ENCODE assay signal across 8 mouse cellular contexts in genomic region chr11:52098398-52098946, GRCm38 (mm10). TPM values are rescaled to one million over a fixed set of nuclear protein-coding genes. Genes with fewer than 3 reads are reported as not detected.
DNase-seq lines count a peak whose midpoint lies in the region; ATAC-seq lines count a peak whose summit lies in the region.

Ppp2ca (plus strand) TSS chr11:52098681.

- DNase-seq in adrenal gland, adult (ENCODE audit: inconsistent age in 2 of 2, low spot score in 1 of 2), result peak; percentile 99 to 100
- peak; percentile 98 for DNase-seq in embryo, embryonic 10.5 days (ENCODE audit: low spot score)
- peak; percentile 99 for DNase-seq in gastrocnemius, postnatal 14 days
- DNase-seq in left cerebral cortex, postnatal 10 days (ENCODE audit: extremely low spot score in 1 of 2, low spot score in 2 of 2), result peak; percentile 98 to 99
- DNase-seq in right cerebral cortex, postnatal 25 days, result peak; percentile 100
- DNase-seq in urinary bladder, postnatal 4 days (ENCODE audit: low spot score in 2 of 2), result peak; percentile 98 to 99

- intact Hi-C loops in gastrocnemius, postnatal 14 days (cut with DNase I; ENCODE audit: low total_unique reads), result no loop called here
- intact Hi-C loops in left cerebral cortex, postnatal 10 days (cut with DNase I), result loop anchor here (5.0 kb wide), 1 partner anchor 96 kb away; the partner anchor contains the start of genes Cdkl3 and Ube2b

- ATAC-seq in inflammation-experienced regulatory T-cells, adult 6 months, result peak; percentile 92
- peak; percentile 95 for ATAC-seq in megakaryocyte-erythroid progenitor cell, adult 5-6 weeks (replicated peaks; ENCODE audit: low FRiP score, low TSS enrichment, poor library complexity, severe bottlenecking)

RNA-seq across cellular contexts. Expression of gene Ppp2ca, which starts in this region (rescaled TPM):
- 10 to 100 TPM; 40.8 to 41.4 TPM for total RNA-seq in gastrocnemius, postnatal 14 days (2021)
- polyA plus RNA-seq in inflammation-experienced regulatory T-cells, adult 6 months (2017; shearing (Covaris generic)), result 10 to 100 TPM; 14.5 to 15.1 (median 14.5) TPM
- total RNA-seq in left cerebral cortex, postnatal 10 days (2021), result 100 to 1,000 TPM; 145 to 149 TPM
- 65.6 and 66.8 TPM in 2 replicates for total RNA-seq in megakaryocyte-erythroid progenitor cell, adult 5-6 weeks (2014; fragmentation: Nextera tagmentation)
- total RNA-seq in megakaryocyte-erythroid progenitor cell, adult 5-6 weeks (2017), result 103 and 104 TPM in 2 replicates

Comparison
In these comparisons a context has a peak if more than half of its experiments do, and no peak if none do; other contexts are left out.
1. Peak in every context shown above with its lines: DNase-seq and ATAC-seq.